Mouse (Mus musculus): Measurements from ENCODE around the gene Gm3646.

DNA sequence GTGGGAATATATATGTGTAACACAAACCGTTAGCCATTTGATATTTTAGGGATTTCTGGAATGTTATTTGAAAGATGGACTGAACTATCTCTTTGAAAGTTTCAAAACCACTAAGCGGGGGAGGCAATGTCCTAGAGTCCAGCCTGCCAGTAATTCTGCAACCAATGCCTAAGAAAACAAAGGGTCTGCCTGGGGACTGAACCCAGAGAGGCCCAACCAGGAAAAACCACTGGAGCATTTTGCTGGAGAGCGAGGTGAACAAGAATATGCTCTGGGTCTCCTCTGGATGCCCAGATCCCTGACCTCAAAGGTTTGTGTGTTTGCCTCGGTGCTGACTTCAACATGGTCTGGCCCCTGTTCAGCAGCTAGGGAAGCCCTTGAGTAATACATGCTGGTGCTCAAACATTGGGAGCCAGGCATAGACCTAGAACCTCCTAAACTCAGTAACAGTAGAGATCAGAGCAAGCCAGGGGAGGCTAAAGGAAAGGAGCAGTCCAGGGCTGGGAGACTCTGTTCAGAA, 41.0 kb upstream of the Gm3646 start:
- TF ChIP-seq CTCF (IDR thresholded peaks at IDR 0.05; ENCODE audit: low read depth) (no peak), EP300 (IDR thresholded peaks at IDR 0.05; ENCODE audit: low read depth) (0 out of 2 replicates have a peak, but pooled peaks have one; percentile 2)
